Comparison of ENCODE assay signal across 8 mouse cellular contexts in the genomic region with DNA sequence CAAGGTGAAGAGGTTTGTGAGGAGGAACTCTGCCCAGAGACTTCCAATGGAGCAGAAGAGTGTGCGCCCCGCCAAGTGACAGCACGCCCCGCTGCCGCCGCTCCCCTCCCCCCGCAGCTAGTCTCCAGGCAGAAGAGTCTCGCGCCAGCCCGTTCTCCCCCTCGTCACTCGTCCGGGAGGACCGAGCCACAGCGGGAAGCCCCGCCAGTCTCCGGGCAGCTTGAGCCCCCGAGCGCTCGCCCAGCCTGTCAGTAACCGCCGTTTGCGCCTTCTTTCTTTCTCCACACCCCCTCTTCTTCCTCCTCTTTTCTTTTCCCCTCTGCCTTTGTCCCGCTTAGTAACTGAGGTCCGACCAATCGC. TPM values are rescaled to one million over a fixed set of nuclear protein-coding genes. Genes with fewer than 3 reads are reported as not detected.
DNase-seq lines count a peak whose midpoint lies in the region; ATAC-seq and TF ChIP-seq lines count a peak whose summit lies in the region.

No protein-coding gene starts in this region.

- peaks cover 4% of the 10 kb centered on the region; the same call in 1 of the 2 replicates for H3K79me2 ChIP-seq in MEL (ENCODE audit: control insufficient read depth, insufficient read depth, low read length, poor library complexity)

- H3K4me1 ChIP-seq in heart, embryonic 16.5 days (ENCODE audit: control insufficient read depth, insufficient read depth, low read length), result peaks cover 12% of the 10 kb centered on the region
- peaks cover 4 to 8% of the 10 kb centered on the region in 2 experiments; a peak in 3 of 4 replicates for H3K4me1 ChIP-seq in MEL (ENCODE audit: control insufficient read depth in 1 of 2, insufficient read depth in 2 of 2, low read length in 2 of 2)
- peaks cover 10% of the 10 kb centered on the region for H3K4me1 ChIP-seq in forebrain, embryonic 14.5 days (ENCODE audit: control insufficient read depth, insufficient read depth, low read length)
- H3K4me1 ChIP-seq in liver, postnatal 0 days (ENCODE audit: insufficient read depth), result peaks cover 6% of the 10 kb centered on the region; the same call in 1 of the 2 replicates

- TF ChIP-seq EP300 in MEL (IDR thresholded peaks at IDR 0.05; ENCODE audit: low read depth in 1 of 2, low read length in 2 of 2), result no peak
- no peak for TF ChIP-seq EP300 in liver, postnatal 0 days (IDR thresholded peaks at IDR 0.05; ENCODE audit: low read depth)

- H3K27me3 ChIP-seq in heart, embryonic 16.5 days (ENCODE audit: control insufficient read depth, insufficient read depth, low read length), result no peaks in the 10 kb centered on the region
- no peaks in the 10 kb centered on the region for H3K27me3 ChIP-seq in MEL (ENCODE audit: control insufficient read depth in 1 of 2, insufficient read depth in 2 of 2, low read length in 2 of 2)
- H3K27me3 ChIP-seq in forebrain, embryonic 14.5 days (replicated peaks; ENCODE audit: control insufficient read depth, insufficient read depth, low read length), result no peaks in the 10 kb centered on the region
- H3K27me3 ChIP-seq in liver, postnatal 0 days (ENCODE audit: insufficient read depth, low read length), result peaks cover 16% of the 10 kb centered on the region; the same call in 1 of the 2 replicates

- DNase-seq in heart, postnatal 14 days, result no peak
- DNase-seq in MEL (ENCODE audit: low read depth, low spot score), result no peak
- no peak for DNase-seq in forebrain, embryonic 14.5 days (ENCODE audit: low spot score)
- no peak for DNase-seq in liver, postnatal 0 days
- peak; percentile 85 for DNase-seq in testis, postnatal 10 days (ENCODE audit: low spot score)
- DNase-seq in layer of hippocampus, adult 9-11 months, result no peak
- DNase-seq in cerebellum, postnatal 4 days (ENCODE audit: low spot score in 2 of 2), result no peak

- H3K27ac ChIP-seq in heart, embryonic 16.5 days (ENCODE audit: low read length), result peak overlapping the region; percentile 99
- peak overlapping the region; percentile 92 for H3K27ac ChIP-seq in MEL (ENCODE audit: control insufficient read depth, low read depth, low read length)
- peak overlapping the region; percentile 100 for H3K27ac ChIP-seq in forebrain, embryonic 14.5 days (ENCODE audit: low read depth, low read length)
- H3K27ac ChIP-seq in liver, postnatal 0 days (ENCODE audit: low read depth), result peak overlapping the region; percentile 89

- no peaks in the 10 kb centered on the region for H3K36me3 ChIP-seq in heart, embryonic 16.5 days (ENCODE audit: control insufficient read depth, insufficient read depth)
- H3K36me3 ChIP-seq in MEL (ENCODE audit: control insufficient read depth in 1 of 2, insufficient read depth in 2 of 2, low read length in 2 of 2), result peaks cover 0 to 8% of the 10 kb centered on the region in 2 experiments; a peak in 2 of 4 replicates
- no peaks in the 10 kb centered on the region for H3K36me3 ChIP-seq in forebrain, embryonic 14.5 days (ENCODE audit: control insufficient read depth, insufficient read depth, low read length)
- no peaks in the 10 kb centered on the region for H3K36me3 ChIP-seq in liver, postnatal 0 days (replicated peaks; ENCODE audit: insufficient read depth, low read length)

- 1% methylated on average over 19 of the region's 26 CpGs for WGBS in heart, embryonic 16.5 days
- 2% methylated on average over 10 of the region's 26 CpGs for WGBS in forebrain, embryonic 14.5 days
- WGBS in liver, postnatal 0 days (ENCODE audit: insufficient replicate concordance), result 0% methylated on average over 19 of the region's 26 CpGs

- no peaks in the 10 kb centered on the region for H3K9me3 ChIP-seq in heart, embryonic 16.5 days (replicated peaks; ENCODE audit: control insufficient read depth, low read length)
- H3K9me3 ChIP-seq in MEL (replicated peaks; ENCODE audit: insufficient read depth, low read length), result no peaks in the 10 kb centered on the region
- no peaks in the 10 kb centered on the region for H3K9me3 ChIP-seq in forebrain, embryonic 14.5 days (replicated peaks; ENCODE audit: control insufficient read depth, low read length)
- H3K9me3 ChIP-seq in liver, postnatal 0 days (ENCODE audit: low read length), result no peaks in the 10 kb centered on the region

- intact Hi-C loops in heart, postnatal 14 days (cut with DNase I), result loop anchor here (1.0 kb wide), 1 partner anchor 45 kb away; no protein-coding TSS in a partner anchor

- peak overlapping the region; percentile 95 for H3K9ac ChIP-seq in heart, embryonic 16.5 days (ENCODE audit: low read length)
- peak overlapping the region; percentile 95 for H3K9ac ChIP-seq in MEL (ENCODE audit: control insufficient read depth, low read depth, low read length, poor library complexity, severe bottlenecking)
- peak overlapping the region; percentile 89 for H3K9ac ChIP-seq in forebrain, embryonic 14.5 days (ENCODE audit: low read length)
- peak overlapping the region; percentile 77 for H3K9ac ChIP-seq in liver, postnatal 0 days (replicated peaks)

- peak; percentile 47 for ATAC-seq in heart, embryonic 16.5 days (replicated peaks; ENCODE audit: extremely low read depth, insufficient read depth, low FRiP score)
- ATAC-seq in forebrain, embryonic 14.5 days, result no peak
- peak; percentile 63 for ATAC-seq in liver, postnatal 0 days

- no peak for TF ChIP-seq CTCF in MEL (IDR thresholded peaks at IDR 0.05 in 2 of 3, conservative IDR thresholded peaks at IDR 0.05 in 1 of 3; ENCODE audit: control insufficient read depth in 1 of 3, insufficient read depth in 1 of 3, low read depth in 2 of 3, low read length in 3 of 3, poor library complexity in 1 of 3, severe bottlenecking in 1 of 3)
- TF ChIP-seq CTCF in liver, postnatal 0 days (IDR thresholded peaks at IDR 0.05; ENCODE audit: low read depth), result no peak

- peak overlapping the region; percentile 75 for H3K4me2 ChIP-seq in heart, embryonic 16.5 days (ENCODE audit: low read depth, low read length)
- peak overlapping the region; percentile 64 for H3K4me2 ChIP-seq in forebrain, embryonic 14.5 days (ENCODE audit: low read length)
- peak overlapping the region; percentile 96 for H3K4me2 ChIP-seq in liver, postnatal 0 days (ENCODE audit: low read depth, low read length)

- TF ChIP-seq RAD21 in MEL (IDR thresholded peaks at IDR 0.05; ENCODE audit: low read depth, low read length), result no peak

- TF ChIP-seq POLR2A in MEL (IDR thresholded peaks at IDR 0.05; ENCODE audit: control insufficient read depth in 1 of 2, insufficient read depth in 1 of 2, low read depth in 1 of 2, low read length in 2 of 2, poor library complexity in 1 of 2), result peak in 1 of 2 experiments; percentile 70

- H3K4me3 ChIP-seq in heart, embryonic 16.5 days (ENCODE audit: low read length), result peak overlapping the region; percentile 87
- peak overlapping the region; percentile 75 to 96 for H3K4me3 ChIP-seq in MEL (ENCODE audit: control insufficient read depth in 1 of 2, insufficient read depth in 1 of 2, low read depth in 2 of 2, low read length in 2 of 2)
- H3K4me3 ChIP-seq in forebrain, embryonic 14.5 days (ENCODE audit: low read depth, low read length), result peak overlapping the region; percentile 73
- H3K4me3 ChIP-seq in liver, postnatal 0 days (ENCODE audit: low read depth, low read length), result peak overlapping the region; percentile 73

TF ChIP-seq in MEL, 35 proteins besides CTCF, POLR2A, EP300 and RAD21 (continues in another document):
- TF ChIP-seq UBTF (IDR thresholded peaks at IDR 0.05; ENCODE audit: borderline replicate concordance, insufficient read depth, low read depth, low read length) (no peak), NELFE (IDR thresholded peaks at IDR 0.05; ENCODE audit: low read depth, low read length) (peak; percentile 64), MXI1 (IDR thresholded peaks at IDR 0.05; ENCODE audit: low read depth, low read length) (peak; percentile 33; the same call in 1 of the 2 replicates), MYB (IDR thresholded peaks at IDR 0.05; ENCODE audit: low read depth, low read length) (no peak), CHD1 (IDR thresholded peaks at IDR 0.05; ENCODE audit: low read depth, low read length) (no peak), TBP (IDR thresholded peaks at IDR 0.05; ENCODE audit: low read depth, low read length) (0 out of 2 replicates have a peak, but pooled peaks have one; percentile 28)

RNA-seq across cellular contexts. Expression of gene Pik3r3, which starts 0.7 kb away (rescaled TPM):
- polyA plus RNA-seq in heart, embryonic 16.5 days (2015; fragmentation: Nextera tagmentation; extraction: Ambion mirVana), result 9.0 and 11.2 TPM in 2 replicates
- total RNA-seq in heart, postnatal 14 days (2021), result 10 to 100 TPM; 18.3 to 18.9 TPM
- total RNA-seq in MEL (2012; rRNA removed), result 1.1 and 2.5 TPM in 2 replicates
- polyA plus RNA-seq in MEL (2012; ENCODE audit: insufficient read depth in 1 of 2, insufficient read length in 2 of 2, low read depth in 1 of 2, low replicate concordance in 2 of 2, missing spikeins in 1 of 2), result 1 to 10 TPM in 1 of 2 experiments, not detected in 1; 2.1 TPM
- polyA plus RNA-seq in forebrain, embryonic 14.5 days (2014; fragmentation: Nextera tagmentation; extraction: Ambion mirVana), result 71.4 and 93.5 TPM in 2 replicates
- polyA plus RNA-seq in liver, postnatal 0 days (2015; fragmentation: Nextera tagmentation; extraction: Ambion mirVana), result 0.30 and 0.46 TPM in 2 replicates

RNA-seq across cellular contexts. Expression of gene Gm49337, which starts 47.6 kb away (rescaled TPM):
- not detected in 2 replicates for polyA plus RNA-seq in heart, embryonic 16.5 days (2015; fragmentation: Nextera tagmentation; extraction: Ambion mirVana)
- total RNA-seq in heart, postnatal 14 days (2021), result 1 to 10 TPM; 1.1 to 3.7 TPM
- not detected in 2 replicates for total RNA-seq in MEL (2012; rRNA removed)
- not detected for polyA plus RNA-seq in MEL (2012; ENCODE audit: insufficient read depth in 1 of 2, insufficient read length in 2 of 2, low read depth in 1 of 2, low replicate concordance in 2 of 2, missing spikeins in 1 of 2)
- not detected in 2 replicates for polyA plus RNA-seq in forebrain, embryonic 14.5 days (2014; fragmentation: Nextera tagmentation; extraction: Ambion mirVana)
- not detected in 2 replicates for polyA plus RNA-seq in liver, postnatal 0 days (2015; fragmentation: Nextera tagmentation; extraction: Ambion mirVana)

RNA-seq across cellular contexts. Expression of gene 1700042G07Rik, which starts 47.6 kb away (rescaled TPM):
- not detected in 2 replicates for polyA plus RNA-seq in heart, embryonic 16.5 days (2015; fragmentation: Nextera tagmentation; extraction: Ambion mirVana)
- total RNA-seq in heart, postnatal 14 days (2021), result not detected
- total RNA-seq in MEL (2012; rRNA removed), result not detected in 2 replicates
- not detected for polyA plus RNA-seq in MEL (2012; ENCODE audit: insufficient read depth in 1 of 2, insufficient read length in 2 of 2, low read depth in 1 of 2, low replicate concordance in 2 of 2, missing spikeins in 1 of 2)
- not detected in 2 replicates for polyA plus RNA-seq in forebrain, embryonic 14.5 days (2014; fragmentation: Nextera tagmentation; extraction: Ambion mirVana)
- not detected in 2 replicates for polyA plus RNA-seq in liver, postnatal 0 days (2015; fragmentation: Nextera tagmentation; extraction: Ambion mirVana)

RNA-seq across cellular contexts. Expression of gene Tspan1, which starts 53.4 kb away (rescaled TPM):
- polyA plus RNA-seq in heart, embryonic 16.5 days (2015; fragmentation: Nextera tagmentation; extraction: Ambion mirVana), result 1.9 and 3.2 TPM in 2 replicates
- total RNA-seq in heart, postnatal 14 days (2021), result under 1 TPM in 1 of 2 experiments, not detected in 1; 0.36 TPM
- 0.08 TPM in 1 of 2 replicates, not detected in the other for total RNA-seq in MEL (2012; rRNA removed)
- polyA plus RNA-seq in MEL (2012; ENCODE audit: insufficient read depth in 1 of 2, insufficient read length in 2 of 2, low read depth in 1 of 2, low replicate concordance in 2 of 2, missing spikeins in 1 of 2), result under 1 TPM in 1 of 2 experiments, not detected in 1; 0.03 TPM
- not detected in 2 replicates for polyA plus RNA-seq in forebrain, embryonic 14.5 days (2014; fragmentation: Nextera tagmentation; extraction: Ambion mirVana)
- polyA plus RNA-seq in liver, postnatal 0 days (2015; fragmentation: Nextera tagmentation; extraction: Ambion mirVana), result 0.08 TPM in 1 of 2 replicates, not detected in the other
